Mouse (Mus musculus): Measurements from ENCODE around the gene Podxl2.

- TF ChIP-seq CTCF (IDR thresholded peaks at IDR 0.05; ENCODE audit: extremely low read depth, insufficient read depth, insufficient read length, insufficient replicate concordance): no peak
- TF ChIP-seq POLR2A (IDR thresholded peaks at IDR 0.05; ENCODE audit: low read depth, low read length): no peak
Observed at GRCm38 (mm10) chr6:88813832-88814231, 61.0 kb downstream of the Podxl2 start.

All from spleen, adult 2 months (tissue).